Mouse (Mus musculus) ovary, postnatal 10 days (tissue): ENCODE data around the gene Cwf19l1.
A peak's percentile ranks its signal among the peaks of the same experiment; 100 is the strongest.
"Not testable (repeated sequence)": the region's sequence is repeated elsewhere in the genome, so short reads cannot be mapped to it uniquely, and the experiment has no call there.

Experiments used
- DNase-seq: peaks from one replicate; pipeline ENCODE4 v3.0.0; 2022; ENCODE audit warnings: low spot score

The Cwf19l1 gene

DNA sequence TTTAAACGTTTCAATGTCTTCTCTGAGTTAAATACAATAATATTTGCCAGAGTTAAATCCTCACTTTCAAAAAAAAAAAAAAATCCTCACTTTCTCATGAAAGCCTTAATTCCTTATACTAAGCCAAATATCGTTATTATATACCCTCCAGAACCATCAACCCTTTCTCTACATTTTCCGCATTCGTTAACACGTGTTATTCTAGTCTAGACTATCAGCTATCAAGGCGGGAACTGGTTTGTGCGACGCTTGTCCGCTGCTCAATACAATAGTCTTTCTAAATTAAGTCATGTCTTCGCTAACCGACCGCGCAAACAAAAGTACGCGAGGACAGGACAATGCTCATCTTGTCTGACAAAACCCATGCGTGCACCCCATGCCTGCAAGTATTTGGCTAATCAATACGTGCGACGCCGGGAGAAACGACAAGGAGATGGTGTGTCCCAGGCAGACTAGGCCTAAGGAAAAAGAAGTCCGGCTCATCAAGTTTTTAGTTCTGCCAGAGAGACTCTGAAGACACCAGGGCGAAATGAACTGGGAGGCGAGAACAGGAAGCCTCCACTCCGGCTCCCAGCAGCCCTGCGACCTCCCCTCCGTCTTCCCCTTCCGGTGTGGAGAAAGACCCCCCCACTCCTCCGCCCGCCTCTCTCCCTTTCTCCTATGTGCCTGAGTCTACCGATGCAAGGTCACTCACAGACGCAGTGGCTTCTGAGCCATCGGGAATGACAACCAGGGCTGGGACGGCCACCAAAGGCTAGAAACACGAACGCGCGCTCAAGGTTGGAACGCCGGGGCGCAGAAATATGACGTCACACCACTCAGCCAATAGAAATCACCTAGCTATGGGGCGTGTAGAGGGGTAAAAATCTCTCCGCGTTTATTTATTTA is at the start of gene Cwf19l1:
Gene Cwf19l1 (minus strand): TSS at position 805 of the 888 bp plus-strand sequence.
- peak; percentile 77 for DNase-seq

GRCm38 (mm10) chr19:44183968-44184367 is 48.3 kb upstream of the Cwf19l1 start:
- DNase-seq: no peak

GRCm38 (mm10) chr19:44180502-44180901 is 44.8 kb upstream of the Cwf19l1 start:
- no peak for DNase-seq

GRCm38 (mm10) chr19:44176741-44177140 is 41.1 kb upstream of the Cwf19l1 start:
- DNase-seq: no peak

GRCm38 (mm10) chr19:44174835-44175234 is 39.2 kb upstream of the Cwf19l1 start:
- no peak for DNase-seq

- DNase-seq: no peak
Measured at GRCm38 (mm10) chr19:44161515-44161914, 25.8 kb upstream of the Cwf19l1 start.

DNA sequence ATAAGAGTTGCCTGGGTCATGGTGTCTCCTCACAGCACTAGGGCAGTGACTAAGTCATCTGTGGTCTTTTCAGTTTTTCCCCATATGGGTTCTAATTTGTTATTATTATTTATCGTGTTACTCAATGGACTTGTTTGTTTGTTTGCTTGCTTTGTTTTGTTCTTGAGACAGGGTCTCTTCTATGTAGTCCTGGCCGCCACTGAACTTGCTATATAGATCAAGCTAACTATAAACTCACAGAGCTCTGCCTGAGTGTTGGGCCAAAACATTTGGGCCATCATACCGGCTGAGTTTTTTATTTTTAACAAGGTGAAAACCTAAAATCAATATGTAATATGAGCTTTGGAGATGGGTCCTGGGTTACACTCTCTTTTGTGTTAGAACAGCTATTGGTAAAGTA is 23.7 kb upstream of the Cwf19l1 start:
- no peak for DNase-seq

DNA sequence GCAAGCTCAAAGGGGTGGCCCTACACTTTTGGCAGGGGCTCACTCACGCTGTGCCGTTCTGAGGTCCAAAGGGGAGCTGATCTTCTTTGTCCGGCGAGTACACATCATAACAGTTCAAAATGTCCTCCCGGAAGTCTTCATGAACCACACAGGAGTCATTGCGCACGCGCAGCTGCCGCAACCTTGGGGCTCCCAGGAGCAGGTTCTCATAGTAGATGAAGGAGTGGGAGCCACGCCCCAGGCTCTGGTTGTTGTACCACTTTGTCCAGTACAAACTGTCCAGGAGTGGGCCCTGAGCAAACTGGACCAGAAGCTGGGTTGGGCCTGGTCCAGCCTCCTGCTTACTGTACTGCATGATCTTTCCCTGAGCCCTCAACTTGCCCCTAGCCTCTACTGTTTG is 21.3 kb upstream of the Cwf19l1 start:
- no peak for DNase-seq

- no peak for DNase-seq
Measured at GRCm38 (mm10) chr19:44153781-44154180, 18.1 kb upstream of the Cwf19l1 start.

DNA sequence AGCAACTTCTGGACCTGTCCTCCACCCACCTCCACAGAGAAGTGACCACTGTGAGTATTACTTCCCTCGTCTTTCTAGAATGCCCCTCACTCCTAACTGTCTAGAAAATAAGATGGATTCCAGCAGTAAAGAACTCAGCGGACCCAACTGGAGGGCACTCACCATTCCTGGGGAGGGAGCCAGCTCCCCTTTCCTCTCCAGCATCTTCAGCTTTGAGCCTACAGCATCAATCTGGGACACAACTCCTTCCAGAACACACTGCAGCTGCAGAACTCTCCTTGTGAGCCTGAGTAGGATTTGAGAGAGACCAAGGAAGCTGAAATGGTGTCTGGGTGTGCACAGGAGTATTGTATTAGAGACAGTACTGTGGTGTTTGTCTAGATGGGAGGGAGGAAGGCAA is 13.3 kb upstream of the Cwf19l1 start:
- no peak for DNase-seq

DNA sequence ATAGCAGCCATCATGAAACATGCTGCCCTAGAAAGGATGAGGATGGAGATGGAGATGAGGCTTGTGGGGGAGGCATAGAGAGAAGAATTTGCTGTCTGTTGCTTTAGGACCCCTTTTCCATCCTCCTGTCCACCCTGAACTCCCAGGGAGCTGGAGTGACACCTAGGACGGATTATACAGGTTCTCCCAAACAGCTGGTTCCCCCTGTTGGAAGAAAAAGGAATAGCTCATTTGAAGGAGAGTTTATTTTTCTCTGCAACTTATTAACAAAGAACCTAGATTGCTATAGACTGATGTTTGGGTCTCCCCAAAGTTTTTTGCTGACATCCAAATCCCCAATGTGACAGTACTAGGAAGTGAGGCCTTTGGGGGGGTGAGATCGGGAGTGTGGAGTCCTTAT is 12.7 kb upstream of the Cwf19l1 start:
- DNase-seq: no peak

- no peak for DNase-seq
Measured at GRCm38 (mm10) chr19:44146951-44147350, 11.3 kb upstream of the Cwf19l1 start.

DNA sequence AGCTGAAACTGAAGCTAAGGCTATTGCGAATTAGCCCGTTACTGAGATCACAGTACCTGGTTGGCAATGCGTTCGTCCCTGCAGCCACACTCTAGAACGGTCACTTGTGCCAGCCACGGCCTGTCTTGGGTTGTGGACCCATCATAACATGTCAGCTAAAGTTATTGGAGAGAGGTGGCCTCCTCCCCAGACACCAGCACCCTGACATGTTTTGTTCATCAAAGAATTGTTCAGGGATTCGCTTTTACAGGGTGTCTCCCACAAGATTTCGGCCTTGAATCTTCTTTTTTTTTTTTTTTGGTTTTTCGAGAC is 10.8 kb upstream of the Cwf19l1 start:
- no peak for DNase-seq

- peak; percentile 77 for DNase-seq
Measured at GRCm38 (mm10) chr19:44145702-44146567, 10.3 kb upstream of the Cwf19l1 start, which contains the start of gene Bloc1s2. Bloc1s2 (minus strand) TSS chr19:44146446.

GRCm38 (mm10) chr19:44144366-44144765 is 8.7 kb upstream of the Cwf19l1 start:
- no peak for DNase-seq

DNA sequence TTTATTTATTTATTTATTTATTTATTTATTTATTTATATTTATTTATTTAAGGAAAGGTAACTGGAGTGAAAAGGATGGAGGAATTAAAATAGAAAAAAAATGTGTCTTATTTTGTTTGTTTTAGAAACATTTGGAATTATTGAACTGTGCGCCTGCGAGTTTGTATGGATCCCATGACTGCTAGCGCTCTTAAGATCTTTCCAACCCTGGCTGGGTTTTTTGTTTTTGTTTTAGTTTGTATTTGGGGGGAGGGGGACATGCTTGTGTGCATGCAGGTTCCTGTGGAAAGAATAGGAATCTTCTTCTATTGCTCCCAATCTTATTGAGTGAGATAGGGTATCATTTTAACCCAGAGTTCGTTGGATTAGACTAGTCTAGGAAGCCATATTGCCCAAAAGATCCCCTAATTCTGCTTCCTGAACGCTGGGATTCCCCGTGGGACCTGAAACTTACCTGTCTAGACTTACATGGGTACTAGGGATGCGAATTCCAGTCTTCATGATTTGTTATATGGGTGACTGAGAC is 347 bp upstream of the Cwf19l1 start:
- DNase-seq: no peak

- no peak for DNase-seq
Measured at GRCm38 (mm10) chr19:44132917-44133316, 2.8 kb downstream of the Cwf19l1 start.

- no peak for DNase-seq
Measured at GRCm38 (mm10) chr19:44128560-44128959, 7.1 kb downstream of the Cwf19l1 start.

- no peak for DNase-seq
Measured at GRCm38 (mm10) chr19:44127729-44128497, 7.8 kb downstream of the Cwf19l1 start.

DNA sequence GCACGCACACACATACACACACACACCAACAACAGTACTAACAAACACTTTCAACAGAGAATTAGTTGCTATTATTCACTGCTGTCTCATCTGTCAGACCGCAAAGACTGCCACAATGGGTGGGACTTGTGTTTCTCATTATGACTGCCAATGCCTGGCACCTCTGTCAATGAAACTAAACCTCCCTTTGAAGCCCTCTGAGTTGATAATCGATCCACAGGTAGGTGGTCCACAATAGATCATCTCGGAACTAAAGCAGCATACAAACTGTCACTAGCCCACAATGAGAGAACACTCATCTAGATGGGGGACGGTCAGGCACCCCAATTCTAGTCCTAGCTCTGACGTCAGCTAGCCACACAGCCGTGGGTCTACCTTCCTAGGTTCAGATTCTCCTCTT is 14.5 kb downstream of the Cwf19l1 start:
- no peak for DNase-seq

- not testable (repeated sequence) for DNase-seq
Measured at GRCm38 (mm10) chr19:44120686-44121085, 15.0 kb downstream of the Cwf19l1 start.

GRCm38 (mm10) chr19:44117793-44118192 is 17.9 kb downstream of the Cwf19l1 start:
- no peak for DNase-seq
